Mouse (Mus musculus): ENCODE data around the gene Ssh2. TPM values are rescaled to one million over a fixed set of nuclear protein-coding genes. Genes with fewer than 3 reads are reported as not detected.

The Ssh2 gene
- polyA plus RNA-seq, 1 experiment from 2014 or later, result 17.1 TPM

- ATAC-seq (ENCODE audit: low FRiP score), result no peak
- Histone ChIP-seq H3K9me3 (replicated peaks) (no peaks in the 10 kb centered on the region), H3K36me3 (peaks cover 37% of the 10 kb centered on the region), H3K9ac (no peak overlapping the region), H3K27ac (no peak overlapping the region), H3K4me2 (replicated peaks) (no peak overlapping the region), H3K4me1 (no peaks in the 10 kb centered on the region), H3K4me3 (no peak overlapping the region), H3K27me3 (no peaks in the 10 kb centered on the region)
- 90% methylated on average over 6 of the region's 6 CpGs for WGBS
Observed at GRCm38 (mm10) chr11:77476895-77477294, 260.8 kb downstream of the Ssh2 start.

GRCm38 (mm10) chr11:77483043-77483442 is 267.0 kb downstream of the Ssh2 start:
- Histone ChIP-seq H3K27me3 (no peaks in the 10 kb centered on the region), H3K9ac (no peak overlapping the region), H3K9me3 (replicated peaks) (no peaks in the 10 kb centered on the region), H3K4me3 (no peak overlapping the region), H3K27ac (no peak overlapping the region), H3K4me2 (replicated peaks) (no peak overlapping the region), H3K4me1 (peaks cover 48% of the 10 kb centered on the region), H3K36me3 (no peaks in the 10 kb centered on the region)
- ATAC-seq (ENCODE audit: low FRiP score), result no peak
- 69% methylated on average over 3 of the region's 3 CpGs for WGBS

- H3K9me3 ChIP-seq (replicated peaks), result no peaks in the 10 kb centered on the region
- no peaks in the 10 kb centered on the region for H3K36me3 ChIP-seq
- ATAC-seq (ENCODE audit: low FRiP score), result no peak
- peaks cover 54% of the 10 kb centered on the region for H3K4me1 ChIP-seq
- no peaks in the 10 kb centered on the region for H3K27me3 ChIP-seq
- no peak overlapping the region for H3K4me2 ChIP-seq (replicated peaks)
- H3K9ac ChIP-seq, result no peak overlapping the region
- WGBS, result 64% methylated on average over 11 of the region's 11 CpGs
- no peak overlapping the region for H3K27ac ChIP-seq
- H3K4me3 ChIP-seq, result no peak overlapping the region
Observed at GRCm38 (mm10) chr11:77483510-77484255, 267.6 kb downstream of the Ssh2 start.

DNA sequence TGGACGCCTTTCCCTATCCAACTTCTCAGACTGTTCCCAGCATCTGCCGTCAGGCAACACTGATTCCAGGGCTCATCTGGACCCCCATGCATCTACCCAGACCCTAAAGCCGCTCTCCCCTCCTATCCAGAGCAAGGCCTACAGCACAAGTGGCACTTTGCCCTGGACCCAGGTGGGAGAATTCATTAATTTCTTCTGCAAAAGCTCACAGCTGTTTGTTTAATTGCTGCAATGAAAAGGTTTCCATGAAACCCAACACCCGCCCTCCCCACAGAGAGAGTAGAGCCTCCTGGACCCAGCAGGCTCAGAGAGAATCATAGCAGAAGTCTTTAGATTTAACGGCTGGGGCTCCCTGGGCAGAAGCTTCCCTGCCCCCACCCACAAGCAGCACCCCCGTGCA is 269.1 kb downstream of the Ssh2 start:
- Histone ChIP-seq H3K27me3 (no peaks in the 10 kb centered on the region), H3K4me1 (peaks cover 59% of the 10 kb centered on the region), H3K4me3 (0 out of 2 replicates have a peak overlapping the region, but pooled peaks have one; percentile 1), H3K27ac (peak overlapping the region; percentile 64), H3K4me2 (replicated peaks) (peak overlapping the region; percentile 69; the same call in 1 of the 2 replicates), H3K9ac (no peak overlapping the region; the same call in 1 of the 2 replicates), H3K9me3 (replicated peaks) (no peaks in the 10 kb centered on the region), H3K36me3 (no peaks in the 10 kb centered on the region)
- WGBS, result 42% methylated on average over 6 of the region's 6 CpGs
- no peak for ATAC-seq (ENCODE audit: low FRiP score)

GRCm38 (mm10) chr11:77486798-77487197 is 270.7 kb downstream of the Ssh2 start:
- no peak for ATAC-seq (ENCODE audit: low FRiP score)
- Histone ChIP-seq H3K9me3 (replicated peaks) (no peaks in the 10 kb centered on the region), H3K4me1 (peaks cover 73% of the 10 kb centered on the region), H3K27ac (peak overlapping the region; percentile 66; the same call in 1 of the 2 replicates), H3K4me2 (replicated peaks) (peak overlapping the region; percentile 69), H3K4me3 (peak overlapping the region; percentile 94), H3K9ac (peak overlapping the region; percentile 47; the same call in 1 of the 2 replicates), H3K27me3 (no peaks in the 10 kb centered on the region), H3K36me3 (no peaks in the 10 kb centered on the region)
- 64% methylated on average over 5 of the region's 5 CpGs for WGBS

DNA sequence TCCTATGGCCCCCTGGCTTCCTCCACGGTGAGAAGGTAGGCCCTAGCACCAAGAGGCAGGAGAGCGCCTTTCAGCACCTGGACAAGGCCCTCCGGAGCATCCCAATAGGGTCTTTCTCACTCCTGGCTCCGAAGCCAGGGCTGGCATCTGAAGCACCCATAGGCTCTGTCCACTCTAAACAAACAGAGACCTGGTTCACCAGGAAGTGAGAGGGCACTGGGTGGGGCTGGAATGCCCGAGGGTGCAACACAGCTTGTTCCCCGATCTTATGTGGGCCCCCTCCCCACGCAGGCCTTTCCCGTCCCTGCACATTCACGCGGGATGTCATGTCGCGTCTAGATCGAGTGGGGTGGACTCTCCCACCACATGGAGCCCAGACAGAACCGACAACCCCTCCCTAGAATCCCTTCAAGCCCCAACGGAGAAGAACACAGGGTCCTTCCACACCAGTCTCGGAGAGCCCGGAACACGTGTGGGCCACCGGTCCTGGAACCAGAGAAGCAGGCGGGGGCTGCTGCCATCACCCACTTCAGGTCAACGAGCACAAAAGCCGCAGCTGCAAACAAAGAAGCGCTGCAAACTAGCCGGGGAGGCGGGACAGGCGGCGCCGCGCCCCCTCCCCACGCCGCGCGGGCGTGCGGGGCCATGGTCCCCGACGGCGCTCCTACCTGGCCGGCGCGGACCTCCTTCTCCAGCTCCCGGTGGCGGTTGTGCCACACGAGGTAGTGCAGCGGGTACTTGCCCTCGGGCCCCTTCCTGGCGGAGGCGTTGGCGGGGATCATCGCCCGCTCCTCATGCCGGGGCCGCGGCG is 272.9 kb downstream of the Ssh2 start:
- Histone ChIP-seq H3K27me3 (no peaks in the 10 kb centered on the region), H3K36me3 (no peaks in the 10 kb centered on the region), H3K9me3 (replicated peaks) (no peaks in the 10 kb centered on the region), H3K4me3 (peak overlapping the region; percentile 94), H3K4me1 (peaks cover 70% of the 10 kb centered on the region), H3K9ac (peak overlapping the region; percentile 92), H3K27ac (peak overlapping the region; percentile 91), H3K4me2 (replicated peaks) (peak overlapping the region; percentile 69)
- WGBS, result 3% methylated on average over 49 of the region's 55 CpGs
- no peak for ATAC-seq (ENCODE audit: low FRiP score)

DNA sequence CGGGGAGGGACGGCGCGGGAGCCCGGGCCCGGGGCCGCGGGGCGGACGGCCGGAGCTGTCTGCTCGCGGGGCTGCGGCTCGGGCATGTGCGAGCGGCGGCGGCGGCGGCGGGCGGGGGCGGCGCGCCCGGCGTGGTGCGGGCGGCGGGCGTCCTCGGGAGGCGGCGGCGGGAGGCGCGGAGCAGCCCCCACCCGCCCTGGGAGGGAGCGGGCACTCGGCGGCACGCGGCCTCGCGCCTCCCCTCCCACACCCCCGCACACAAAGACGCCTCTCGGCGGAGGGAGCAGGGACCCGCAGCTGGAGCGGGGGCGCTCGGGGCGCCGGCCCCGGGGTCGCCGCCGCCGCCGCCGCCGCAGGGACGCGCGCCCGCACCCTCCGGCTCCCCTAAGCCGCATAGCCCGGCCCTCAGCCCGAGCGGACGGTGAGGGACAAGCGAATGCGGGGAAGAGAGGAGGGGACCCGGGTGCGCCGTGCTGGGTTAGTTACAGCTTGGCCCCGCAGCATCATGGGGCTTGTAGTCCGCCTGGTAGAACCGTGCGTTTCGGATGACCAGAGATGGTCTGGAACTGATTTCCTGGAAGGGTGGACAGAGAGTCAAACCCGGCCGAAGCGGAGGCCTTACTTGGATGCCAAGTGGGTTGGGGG is 273.6 kb downstream of the Ssh2 start, which contains the start of gene Ankrd13b:
Gene Ankrd13b, minus strand, starts transcription at position 88 of the 645 bp plus-strand sequence.
- H3K36me3 ChIP-seq, result no peaks in the 10 kb centered on the region
- WGBS, result 1% methylated on average over 56 of the region's 87 CpGs
- peak within 1 kb of the TSS; percentile 69 for H3K4me2 ChIP-seq (replicated peaks)
- H3K9me3 ChIP-seq (replicated peaks), result no peaks in the 10 kb centered on the region
- peak within 1 kb of the TSS; percentile 94 for H3K4me3 ChIP-seq
- peak within 1 kb of the TSS; percentile 91 for H3K27ac ChIP-seq
- H3K9ac ChIP-seq, result peak within 1 kb of the TSS; percentile 92
- ATAC-seq (ENCODE audit: low FRiP score), result peak; percentile 59
- H3K27me3 ChIP-seq, result no peaks in the 10 kb centered on the region
- peaks cover 74% of the 10 kb centered on the region for H3K4me1 ChIP-seq

DNA sequence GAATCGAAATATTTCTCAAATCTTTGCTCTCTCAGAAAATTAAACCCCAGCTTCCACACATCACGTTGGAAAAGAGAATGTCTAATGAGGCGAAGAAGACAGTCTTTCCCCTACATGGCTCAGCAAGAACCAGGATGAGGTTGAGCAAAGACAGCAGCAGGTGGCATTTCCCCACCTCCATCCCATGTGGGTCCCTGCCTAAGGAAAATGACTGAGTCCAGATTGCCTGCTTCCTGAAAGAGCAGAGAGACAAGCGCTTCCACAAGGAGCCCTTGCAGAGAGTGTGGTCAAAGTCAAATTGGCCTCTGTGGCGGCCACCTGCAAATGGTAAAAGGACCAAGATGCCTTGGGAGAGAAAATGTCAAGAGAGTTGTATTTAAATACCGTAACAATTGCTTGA is 274.4 kb downstream of the Ssh2 start:
- no peak for ATAC-seq (ENCODE audit: low FRiP score)
- peaks cover 75% of the 10 kb centered on the region for H3K4me1 ChIP-seq

GRCm38 (mm10) chr11:77491123-77491501 is 275.0 kb downstream of the Ssh2 start:
- ATAC-seq (ENCODE audit: low FRiP score), result peak; percentile 71
- H3K4me1 ChIP-seq, result peaks cover 74% of the 10 kb centered on the region
- H3K27me3 ChIP-seq, result no peaks in the 10 kb centered on the region
- H3K4me3 ChIP-seq, result peak overlapping the region; percentile 97
- H3K9me3 ChIP-seq (replicated peaks), result no peaks in the 10 kb centered on the region
- no peaks in the 10 kb centered on the region for H3K36me3 ChIP-seq
- peak overlapping the region; percentile 69 for H3K4me2 ChIP-seq (replicated peaks)
- peak overlapping the region; percentile 87 for H3K27ac ChIP-seq
- H3K9ac ChIP-seq, result peak overlapping the region; percentile 49
- 1% methylated on average over 13 of the region's 13 CpGs for WGBS

More for the DNA sequence above, 274.4 kb downstream of the Ssh2 start:
- peak overlapping the region; percentile 69 for H3K4me2 ChIP-seq (replicated peaks)
- peak overlapping the region; percentile 94 for H3K4me3 ChIP-seq
- WGBS, result 65% methylated on average over 6 of the region's 6 CpGs
- H3K36me3 ChIP-seq, result no peaks in the 10 kb centered on the region
- H3K9ac ChIP-seq, result no peak overlapping the region
- no peaks in the 10 kb centered on the region for H3K27me3 ChIP-seq
- H3K27ac ChIP-seq, result no peak overlapping the region
- no peaks in the 10 kb centered on the region for H3K9me3 ChIP-seq (replicated peaks)

DNA sequence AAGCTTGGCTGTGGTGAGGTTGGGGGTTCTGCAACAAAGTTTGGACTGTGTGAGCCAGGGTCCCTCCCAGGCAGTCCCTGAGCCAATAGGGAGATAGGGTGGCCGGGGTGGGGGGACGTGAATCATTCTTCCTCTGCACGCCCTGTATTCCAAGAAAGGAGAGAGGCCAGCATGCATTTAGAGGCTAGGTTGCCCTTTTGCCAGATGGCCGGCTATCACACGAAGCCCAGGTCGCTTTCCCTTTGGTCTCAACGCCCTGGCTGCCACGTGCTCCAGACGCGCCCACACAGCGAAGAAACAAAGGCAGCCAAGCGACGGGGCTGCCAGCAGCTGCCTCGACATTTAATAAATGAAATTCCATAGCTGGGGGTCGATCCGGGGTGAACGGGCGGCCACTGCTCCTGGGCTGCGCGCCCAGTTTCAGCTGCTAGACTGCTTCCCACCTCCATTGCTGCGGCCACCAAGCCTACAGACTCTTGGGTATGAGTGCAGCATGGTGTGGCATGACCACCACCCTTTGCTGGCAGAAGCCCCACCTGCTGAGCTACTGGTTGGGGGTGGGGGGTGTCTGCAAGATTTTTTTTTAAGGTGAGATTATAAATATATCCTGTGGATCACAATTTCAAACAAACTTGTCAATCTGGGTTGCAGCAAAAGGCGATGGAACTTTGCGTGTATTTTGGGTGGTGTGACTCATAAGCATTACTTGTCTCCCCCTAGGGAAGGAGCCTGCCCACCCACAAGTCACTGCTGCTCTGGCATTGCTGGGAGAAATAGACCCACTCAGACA is 275.6 kb downstream of the Ssh2 start:
- Histone ChIP-seq H3K27me3 (no peaks in the 10 kb centered on the region), H3K9ac (peak overlapping the region; percentile 66), H3K4me3 (peak overlapping the region; percentile 97), H3K9me3 (replicated peaks) (no peaks in the 10 kb centered on the region), H3K4me2 (replicated peaks) (peak overlapping the region; percentile 69), H3K4me1 (peaks cover 71% of the 10 kb centered on the region), H3K27ac (peak overlapping the region; percentile 87), H3K36me3 (0 out of 2 replicates have a peak, but pooled peaks cover 2% of the 10 kb centered on the region)
- WGBS, result under 1% methylated on average over 23 of the region's 23 CpGs
- ATAC-seq (ENCODE audit: low FRiP score), result peak; percentile 53

- H3K9me3 ChIP-seq (replicated peaks), result no peaks in the 10 kb centered on the region
- H3K36me3 ChIP-seq, result 0 out of 2 replicates have a peak, but pooled peaks cover 2% of the 10 kb centered on the region
- no peak for ATAC-seq (ENCODE audit: low FRiP score)
- H3K9ac ChIP-seq, result peak overlapping the region; percentile 66
- WGBS, result under 1% methylated on average over 18 of the region's 18 CpGs
- H3K27me3 ChIP-seq, result no peaks in the 10 kb centered on the region
- H3K27ac ChIP-seq, result peak overlapping the region; percentile 87
- H3K4me3 ChIP-seq, result peak overlapping the region; percentile 97
- H3K4me1 ChIP-seq, result peaks cover 71% of the 10 kb centered on the region
- peak overlapping the region; percentile 69 for H3K4me2 ChIP-seq (replicated peaks)
Observed at GRCm38 (mm10) chr11:77492311-77492871, 276.3 kb downstream of the Ssh2 start.
